In the genomic region with DNA sequence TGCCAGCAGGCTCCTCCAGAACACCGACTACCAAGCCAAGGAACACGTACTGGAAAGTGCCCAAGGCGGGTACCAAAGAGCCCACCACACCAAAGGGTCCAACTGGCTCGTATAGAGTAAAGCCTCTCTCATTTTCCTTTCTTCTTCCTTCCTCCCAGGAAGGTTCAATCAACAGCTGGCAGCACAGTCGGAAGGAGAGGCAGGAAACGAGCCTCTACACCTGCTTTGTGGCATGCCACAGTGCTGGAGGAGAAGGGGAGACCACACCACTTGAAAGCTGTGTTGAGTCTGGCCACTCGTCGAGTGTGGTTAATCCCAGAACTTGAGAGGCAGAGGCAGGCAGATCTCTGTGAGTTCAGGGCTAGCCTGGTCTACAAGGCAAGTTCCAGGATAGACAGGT, we compare ENCODE assay signal across 9 mouse cellular contexts. TPM values are rescaled to one million over a fixed set of nuclear protein-coding genes. Genes with fewer than 3 reads are reported as not detected.
DNase-seq lines count a peak whose midpoint lies in the region; ATAC-seq and TF ChIP-seq lines count a peak whose summit lies in the region.
"Had no signal": no experiment of that assay in that cellular context is flagged by ENCODE, and none has a peak within 500 bp of the region (broad histone marks: within the 10 kb centered on the region; RNA-seq: fewer than 3 reads in every experiment).

No protein-coding gene starts in this region.

- H3K36me3 ChIP-seq in heart, embryonic 16.5 days (ENCODE audit: control insufficient read depth, insufficient read depth) = no peaks in the 10 kb centered on the region
- H3K36me3 ChIP-seq in midbrain, embryonic 15.5 days (replicated peaks) = no peaks in the 10 kb centered on the region
- H3K36me3 ChIP-seq in midbrain, embryonic 16.5 days (ENCODE audit: control insufficient read depth, insufficient read depth, low read length) = no peaks in the 10 kb centered on the region

- H3K4me2 ChIP-seq in heart, embryonic 16.5 days (ENCODE audit: low read depth, low read length) = no peak overlapping the region
- no peak overlapping the region for H3K4me2 ChIP-seq in midbrain, embryonic 15.5 days
- H3K4me2 ChIP-seq in midbrain, embryonic 16.5 days (ENCODE audit: low read length) = no peak overlapping the region

- H3K27me3 ChIP-seq in heart, embryonic 16.5 days (ENCODE audit: control insufficient read depth, insufficient read depth, low read length) = no peaks in the 10 kb centered on the region
- H3K27me3 ChIP-seq in midbrain, embryonic 15.5 days (replicated peaks) = no peaks in the 10 kb centered on the region
- H3K27me3 ChIP-seq in midbrain, embryonic 16.5 days (ENCODE audit: control insufficient read depth, insufficient read depth, low read depth, low read length) = no peaks in the 10 kb centered on the region

- no peaks in the 10 kb centered on the region for H3K9me3 ChIP-seq in heart, embryonic 16.5 days (replicated peaks; ENCODE audit: control insufficient read depth, low read length)
- H3K9me3 ChIP-seq in midbrain, embryonic 15.5 days = no peaks in the 10 kb centered on the region
- H3K9me3 ChIP-seq in midbrain, embryonic 16.5 days (replicated peaks; ENCODE audit: control insufficient read depth, low read length, poor library complexity, severe bottlenecking) = no peaks in the 10 kb centered on the region

- TF ChIP-seq CTCF in embryonic fibroblast, embryonic 13.5 days (IDR thresholded peaks at IDR 0.05; ENCODE audit: borderline replicate concordance, insufficient read depth, low read length) = no peak

- H3K4me3 ChIP-seq in heart, embryonic 16.5 days (ENCODE audit: low read length) = no peak overlapping the region
- no peak overlapping the region for H3K4me3 ChIP-seq in midbrain, embryonic 15.5 days
- H3K4me3 ChIP-seq in midbrain, embryonic 16.5 days (ENCODE audit: low read depth, low read length) = no peak overlapping the region
- H3K4me3 ChIP-seq in embryonic fibroblast, embryonic 13.5 days (ENCODE audit: insufficient read depth, low read length) = no peak overlapping the region

- H3K27ac ChIP-seq in heart, embryonic 16.5 days (ENCODE audit: low read length) = peak overlapping the region; percentile 85
- H3K27ac ChIP-seq in midbrain, embryonic 15.5 days = 0 out of 2 replicates have a peak overlapping the region, but pooled peaks have one; percentile 23
- no peak overlapping the region for H3K27ac ChIP-seq in midbrain, embryonic 16.5 days (ENCODE audit: low read length)
- H3K27ac ChIP-seq in embryonic fibroblast, embryonic 13.5 days (ENCODE audit: insufficient read depth, low read length) = peak overlapping the region; percentile 69

- H3K4me1 ChIP-seq in heart, embryonic 16.5 days (ENCODE audit: control insufficient read depth, insufficient read depth, low read length) = peaks cover 15% of the 10 kb centered on the region
- H3K4me1 ChIP-seq in midbrain, embryonic 15.5 days = no peaks in the 10 kb centered on the region
- H3K4me1 ChIP-seq in midbrain, embryonic 16.5 days (ENCODE audit: control insufficient read depth, insufficient read depth, low read length) = no peaks in the 10 kb centered on the region
- peaks cover 11% of the 10 kb centered on the region for H3K4me1 ChIP-seq in embryonic fibroblast, embryonic 13.5 days (ENCODE audit: control insufficient read depth, insufficient read depth, low read length)

- WGBS in heart, embryonic 16.5 days = 73% methylated on average over 8 of the region's 8 CpGs
- WGBS in midbrain, embryonic 15.5 days = 89% methylated on average over 8 of the region's 8 CpGs
- 92% methylated on average over 7 of the region's 8 CpGs for WGBS in midbrain, embryonic 16.5 days

- no peak for TF ChIP-seq POLR2A in embryonic fibroblast, embryonic 13.5 days (IDR thresholded peaks at IDR 0.05; ENCODE audit: low read depth, low read length)

- no peak overlapping the region for H3K9ac ChIP-seq in heart, embryonic 16.5 days (ENCODE audit: low read length)
- no peak overlapping the region for H3K9ac ChIP-seq in midbrain, embryonic 15.5 days
- H3K9ac ChIP-seq in midbrain, embryonic 16.5 days (ENCODE audit: low read depth, low read length) = no peak overlapping the region

- ATAC-seq in heart, embryonic 16.5 days (replicated peaks; ENCODE audit: extremely low read depth, insufficient read depth, low FRiP score) = no peak
- no peak for ATAC-seq in midbrain, embryonic 15.5 days (replicated peaks)
- no peak for ATAC-seq in midbrain, embryonic 16.5 days
- no peak for ATAC-seq in CD4-positive, CD25-positive, alpha-beta regulatory T cell, adult 4 months

- no peak for DNase-seq in heart, postnatal 4 days
- DNase-seq in naive thymus-derived CD4-positive, alpha-beta T cell, adult 2 months (ENCODE audit: low read depth) = peak; percentile 53
- no peak for DNase-seq in layer of hippocampus, adult 9-11 months

RNA-seq across cellular contexts. Expression of gene Rfx8, which starts 7.5 kb away (rescaled TPM):
- polyA plus RNA-seq in heart, embryonic 16.5 days (2015; fragmentation: Nextera tagmentation; extraction: Ambion mirVana) = 0.51 and 0.68 TPM in 2 replicates
- total RNA-seq in heart, postnatal 4 days (2021) = under 1 TPM; 0.57 to 0.72 TPM
- 0.31 and 0.32 TPM in 2 replicates for polyA plus RNA-seq in midbrain, embryonic 15.5 days (2015; fragmentation: Nextera tagmentation; extraction: Ambion mirVana)
- 0.15 and 0.40 TPM in 2 replicates for polyA plus RNA-seq in midbrain, embryonic 16.5 days (2015; fragmentation: Nextera tagmentation; extraction: Ambion mirVana)
- not detected in 2 replicates for polyA plus RNA-seq in embryonic fibroblast, embryonic 13.5 days (2011; ENCODE audit: insufficient read length, low read depth, missing spikeins)
- not detected for polyA plus RNA-seq in CD4-positive, CD25-positive, alpha-beta regulatory T cell, adult 4 months (2017; shearing (Covaris generic))
- total RNA-seq: ES-E14 had no signal
